Mouse (Mus musculus) Patski (cell line): ENCODE measurements around the gene Gipc2. TPM values are rescaled to one million over a fixed set of nuclear protein-coding genes. Genes with fewer than 3 reads are reported as not detected.

ENCODE experiments used
- ATAC-seq: fragments of 100-300 bp; one replicate; pipeline ENCODE4 v1.8.0; 2021
- CTCF ChIA-PET: fragments of 350-600 bp; sonication (Branson Sonifier 250); formaldehyde crosslinking; loops from one replicate; lab custom pipeline; 2022; ENCODE audit warnings: inconsistent platforms; lab: Charles Lee
- POLR2A ChIA-PET: fragments of 350-600 bp; sonication (Branson Sonifier 250); formaldehyde crosslinking; loops from one replicate; lab custom pipeline; 2022; ENCODE audit warnings: antibody characterized with exemption, inconsistent platforms; lab: Charles Lee
- DNase-seq: peaks from one replicate; pipeline ENCODE4 v3.0.0-alpha.2; 2011; ENCODE audit warnings: low read depth, low spot score
- H3K27me3 ChIP-seq: fragments of 371-371 bp; one replicate; pipeline ENCODE4 v1.5.1; 2021
- CTCF ChIP-seq: fragments of 100-300 bp; IDR thresholded peaks from one replicate; pipeline ENCODE4 v1.5.1; 2021
- in situ Hi-C: fragments of 300-500 bp; cut with MboI; formaldehyde crosslinking; loops from 3 replicates; pipeline ENCODE4 v1.11.1; 2018; ENCODE audit warnings: low pct_unique_long_range_greater_than_20kb, mixed read lengths
- polyA plus RNA-seq: library from polyadenylated mRNA; unstranded; gene quantifications from one replicate; pipeline ENCODE4 v1.2.3, GENCODE M21; 2021

The Gipc2 gene
- polyA plus RNA-seq, 1 experiment from 2014 or later: 0.21 TPM

DNA sequence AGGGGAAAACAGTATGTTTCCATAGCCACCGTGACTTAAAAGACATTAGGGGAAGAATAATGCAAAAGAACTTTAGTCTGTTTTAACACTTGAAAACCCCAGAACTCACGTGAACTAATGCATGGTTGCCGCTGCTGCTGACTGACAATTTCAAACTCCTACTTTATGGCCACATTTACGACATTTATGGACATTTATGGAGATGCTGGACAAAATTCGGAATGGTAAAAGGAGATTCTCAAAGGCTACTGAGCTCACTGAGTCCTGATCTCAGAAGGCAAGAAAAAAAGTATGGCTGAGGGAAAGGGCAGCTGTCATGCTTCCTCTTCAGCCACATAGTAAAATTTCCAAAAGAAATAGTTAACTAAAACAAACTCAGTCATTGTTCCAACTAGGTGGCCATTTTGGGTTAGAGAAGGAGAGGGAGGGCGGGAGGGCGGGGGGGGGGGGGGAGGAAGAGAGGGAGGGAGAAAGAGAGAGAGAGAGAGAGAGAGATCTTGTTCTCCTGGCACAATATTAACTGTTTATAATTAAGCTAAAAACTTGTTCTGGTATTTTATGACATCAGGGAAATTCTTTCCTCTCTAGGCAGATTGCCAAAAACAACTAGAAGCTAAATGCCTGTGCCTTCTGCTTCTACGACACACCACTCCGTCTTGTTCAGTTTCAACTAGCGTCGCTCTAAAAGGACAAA lies 26.4 kb upstream of the Gipc2 start:
- ChIA-PET POLR2A (interaction anchor here (0.8 to 1.8 kb wide), 7 partner anchors 19 to 84 kb away, joined by 3 to 14 read pairs (median 4); no protein-coding TSS in a partner anchor), CTCF (interaction anchor here (0.6 to 6.5 kb wide), 16 partner anchors 9 to 87 kb away, joined by 3 to 53 read pairs (median 4); no protein-coding TSS in a partner anchor)
- TF ChIP-seq CTCF: no peak
- DNase-seq (no peak), ATAC-seq (no peak)
- no peaks in the 10 kb centered on the region for H3K27me3 ChIP-seq
- in situ Hi-C loops: loop anchor here (5.0 kb wide), 2 partner anchors 45 to 80 kb away; no protein-coding TSS in a partner anchor

DNA sequence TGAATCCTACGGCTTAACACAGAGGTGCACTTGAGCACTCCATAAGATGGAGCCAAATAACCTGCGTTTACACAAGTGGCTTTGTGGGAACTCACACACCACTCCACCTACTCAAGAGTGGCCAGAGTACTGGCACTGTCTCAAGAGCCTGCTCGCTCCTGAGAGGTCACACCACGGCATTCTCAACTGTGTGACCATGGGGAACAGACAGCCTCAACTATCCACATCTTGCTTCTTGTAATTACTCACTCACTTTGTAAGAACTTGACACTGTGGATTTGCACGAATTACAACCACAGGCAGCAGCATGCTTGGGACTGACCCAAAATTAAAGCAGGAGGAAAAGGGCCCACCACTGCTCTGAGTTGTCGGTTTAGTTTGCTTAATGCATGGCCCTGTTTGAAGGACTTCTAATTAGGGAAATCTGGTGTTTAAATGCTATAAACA lies 25.8 kb upstream of the Gipc2 start:
- no peaks in the 10 kb centered on the region for H3K27me3 ChIP-seq
- in situ Hi-C loops: loop anchor here (5.0 kb wide), 2 partner anchors 45 to 80 kb away; no protein-coding TSS in a partner anchor
- DNase-seq: no peak
- ChIA-PET POLR2A (interaction anchor here (0.8 to 1.8 kb wide), 4 partner anchors 20 to 80 kb away, joined by 3 to 14 read pairs (median 6); no protein-coding TSS in a partner anchor), CTCF (interaction anchor here (0.6 to 6.5 kb wide), 6 partner anchors 8 to 80 kb away, joined by 3 to 53 read pairs (median 4); no protein-coding TSS in a partner anchor)
- TF ChIP-seq CTCF: peak; percentile 34
- peak; percentile 40 for ATAC-seq

DNA sequence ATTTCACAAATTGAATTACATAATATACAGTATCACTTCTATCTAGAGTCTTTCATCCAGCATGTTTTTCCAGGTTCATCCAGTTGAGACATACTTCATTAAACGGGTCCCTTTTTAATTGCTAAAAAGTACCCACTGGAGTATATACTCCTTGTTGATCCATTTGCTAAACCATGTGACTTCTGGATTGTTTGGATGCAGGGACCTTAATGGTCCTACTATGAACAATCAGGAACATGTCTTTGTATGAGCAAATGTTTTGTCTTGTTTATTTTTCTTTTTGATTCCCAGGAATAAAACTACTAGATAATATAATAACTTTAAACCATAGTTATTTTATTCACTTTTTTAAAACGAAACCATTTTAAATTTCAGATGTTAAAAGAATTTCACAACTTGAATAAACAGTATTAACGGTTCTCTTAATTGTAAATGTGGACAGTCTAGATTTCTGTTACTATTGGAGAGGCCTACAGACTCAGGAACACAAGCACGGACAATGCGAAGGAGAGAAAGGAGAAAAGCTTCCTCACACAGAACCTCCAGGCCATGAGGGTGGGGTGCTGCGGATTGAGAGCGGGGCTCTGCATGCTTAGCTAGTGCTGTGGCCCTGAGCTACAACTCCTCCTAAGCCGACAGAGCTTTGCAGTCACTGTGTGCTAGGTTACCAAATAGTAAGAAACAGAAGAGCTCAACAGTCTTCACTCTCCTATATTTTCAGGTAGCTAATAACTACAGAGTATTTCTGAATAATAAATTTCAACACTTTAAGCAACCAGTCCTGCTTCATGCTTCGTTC lies 24.8 kb upstream of the Gipc2 start:
- TF ChIP-seq CTCF: no peak
- in situ Hi-C loops: loop anchor here (5.0 kb wide), 2 partner anchors 44 to 79 kb away; no protein-coding TSS in a partner anchor
- H3K27me3 ChIP-seq: no peaks in the 10 kb centered on the region
- POLR2A ChIA-PET: interaction anchor here (0.9 kb wide), 2 partner anchors 20 to 47 kb away, joined by 3 to 4 read pairs; no protein-coding TSS in a partner anchor
- DNase-seq (no peak), ATAC-seq (peak; percentile 2)
- CTCF ChIA-PET: interaction anchor here (0.6 to 6.5 kb wide), 5 partner anchors 34 to 79 kb away, joined by 3 to 53 read pairs (median 3); no protein-coding TSS in a partner anchor

DNA sequence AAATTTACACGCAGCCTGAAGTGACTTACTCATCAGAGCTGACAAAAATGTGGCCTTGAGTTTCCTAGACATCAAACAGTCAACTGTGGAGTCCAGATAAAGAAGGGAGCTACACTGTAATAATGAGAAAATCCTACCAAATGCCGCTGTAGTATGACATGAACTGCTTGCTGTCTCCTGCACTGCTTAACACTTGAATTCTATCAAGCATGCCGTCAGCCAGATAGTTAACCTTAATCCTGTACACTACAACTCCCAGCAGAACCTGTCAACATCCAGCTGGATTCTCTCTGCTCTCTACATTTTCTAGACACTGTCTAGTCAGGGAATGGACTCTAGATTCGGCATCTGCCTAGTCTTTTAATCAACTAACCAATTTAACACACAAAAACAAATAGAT lies 23.3 kb upstream of the Gipc2 start:
- ATAC-seq (peak; percentile 11), DNase-seq (no peak)
- TF ChIP-seq CTCF: no peak
- in situ Hi-C loops: no loop called here
- ChIA-PET CTCF (interaction anchor here (0.9 to 2.1 kb wide), 7 partner anchors 10 to 78 kb away, joined by 3 to 12 read pairs (median 4); no protein-coding TSS in a partner anchor), POLR2A (interaction anchor here (0.9 to 1.4 kb wide), 3 partner anchors 22 to 81 kb away, joined by 4 read pairs; no protein-coding TSS in a partner anchor)
- H3K27me3 ChIP-seq: no peaks in the 10 kb centered on the region

DNA sequence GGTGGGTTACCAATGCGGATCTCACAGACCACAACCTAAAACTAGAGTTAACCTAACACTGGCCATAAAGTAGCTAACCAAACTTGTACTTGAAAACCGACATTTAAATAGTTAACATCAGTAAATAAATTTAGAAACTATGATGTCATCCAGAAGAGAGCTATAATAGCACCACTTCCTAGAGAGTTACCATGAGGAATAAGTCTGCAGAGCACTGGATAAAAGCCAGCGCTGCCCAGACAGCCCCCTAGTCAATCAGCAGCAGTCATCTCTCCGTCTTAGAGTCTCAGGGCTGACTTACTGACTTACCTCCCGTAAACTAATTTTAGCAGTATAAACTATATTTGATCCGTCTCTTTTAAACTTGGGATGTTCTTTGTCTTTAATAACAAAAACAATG lies 20.1 kb upstream of the Gipc2 start:
- H3K27me3 ChIP-seq: no peaks in the 10 kb centered on the region
- CTCF ChIA-PET: interaction anchor here (1.6 to 2.0 kb wide), 2 partner anchors 34 to 44 kb away, joined by 3 to 5 read pairs; no protein-coding TSS in a partner anchor
- POLR2A ChIA-PET: interaction anchor here (1.5 kb wide), 1 partner anchor 13 kb away, joined by 3 read pairs; no protein-coding TSS in a partner anchor
- TF ChIP-seq CTCF: no peak
- DNase-seq (no peak), ATAC-seq (no peak)
- in situ Hi-C loops: no loop called here

DNA sequence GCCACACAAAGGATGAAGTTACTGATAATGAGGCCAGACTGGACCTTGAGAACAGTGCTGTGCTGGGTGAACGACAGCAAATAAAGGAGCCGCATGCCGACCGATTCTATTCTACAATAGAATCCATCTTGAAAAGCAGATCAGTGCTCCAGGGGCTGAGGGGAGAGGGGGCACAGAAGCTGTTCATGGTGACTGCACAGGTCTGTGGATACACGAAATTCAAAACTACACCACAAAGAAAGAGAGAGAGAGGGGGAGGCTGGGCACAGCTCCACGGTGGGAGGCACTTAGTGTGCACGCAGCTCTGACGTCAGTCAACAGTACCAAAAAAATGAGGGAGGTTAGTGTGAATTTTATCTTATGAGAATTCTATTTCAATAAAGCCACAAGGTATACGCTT lies 17.5 kb upstream of the Gipc2 start:
- no peaks in the 10 kb centered on the region for H3K27me3 ChIP-seq
- TF ChIP-seq CTCF: no peak
- DNase-seq (no peak), ATAC-seq (no peak)
- POLR2A ChIA-PET: interaction anchor here (0.8 to 2.8 kb wide), 2 partner anchors 22 to 32 kb away, joined by 3 to 7 read pairs; no protein-coding TSS in a partner anchor
- in situ Hi-C loops: no loop called here
- CTCF ChIA-PET: interaction anchor here (1.0 to 2.4 kb wide), 4 partner anchors 9 to 73 kb away, joined by 3 to 5 read pairs (median 5); no protein-coding TSS in a partner anchor

DNA sequence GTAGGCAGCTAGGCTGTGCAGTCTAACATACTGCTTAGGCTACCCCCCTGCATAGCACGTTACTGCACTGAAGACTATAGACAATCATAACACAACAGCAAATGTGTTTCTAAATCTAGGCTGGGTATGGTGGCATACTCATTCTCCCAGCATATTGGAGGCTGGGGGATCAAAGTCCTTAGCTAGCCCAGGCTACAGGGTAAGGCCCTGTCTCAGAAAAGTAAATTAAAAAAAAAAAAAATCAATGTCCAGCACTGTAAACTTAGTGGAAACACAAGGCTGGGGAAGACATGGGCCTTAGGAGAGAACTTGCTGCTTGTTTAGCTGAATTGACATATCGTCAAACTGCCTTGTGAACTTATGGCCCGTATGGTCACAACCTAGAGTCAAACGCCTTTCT lies 14.6 kb upstream of the Gipc2 start:
- H3K27me3 ChIP-seq: no peaks in the 10 kb centered on the region
- TF ChIP-seq CTCF: no peak
- in situ Hi-C loops: no loop called here
- ATAC-seq (no peak), DNase-seq (no peak)
- ChIA-PET CTCF (interaction anchor here (0.9 to 3.7 kb wide), 3 partner anchors 9 to 21 kb away, joined by 4 to 21 read pairs (median 4); no protein-coding TSS in a partner anchor), POLR2A (no interaction called here)

DNA sequence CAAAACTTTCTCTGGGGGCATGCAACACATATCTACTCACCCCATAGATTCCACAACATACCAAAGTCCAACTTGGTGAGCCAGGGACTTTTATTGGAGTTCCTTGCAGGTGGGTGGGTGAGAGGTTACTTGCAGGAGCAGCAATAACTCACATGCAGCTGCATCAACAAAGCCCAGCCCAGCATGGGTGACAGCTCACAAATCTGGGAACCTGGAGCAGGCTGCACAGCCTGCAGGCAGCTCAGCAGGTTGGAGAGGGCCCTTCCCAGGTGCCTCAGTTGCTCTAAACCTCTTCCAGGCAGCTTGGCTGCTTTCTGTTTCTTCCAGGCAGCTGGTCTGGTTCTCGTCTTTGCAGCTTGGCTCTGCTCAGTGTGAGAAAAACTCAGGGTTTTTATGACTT lies 13.3 kb upstream of the Gipc2 start:
- in situ Hi-C loops: no loop called here
- TF ChIP-seq CTCF: no peak
- no peak for DNase-seq
- CTCF ChIA-PET: interaction anchor here (0.8 to 3.7 kb wide), 6 partner anchors 10 to 68 kb away, joined by 3 to 21 read pairs (median 4); no protein-coding TSS in a partner anchor
- no peak for ATAC-seq
- no peaks in the 10 kb centered on the region for H3K27me3 ChIP-seq
- POLR2A ChIA-PET: no interaction called here

DNA sequence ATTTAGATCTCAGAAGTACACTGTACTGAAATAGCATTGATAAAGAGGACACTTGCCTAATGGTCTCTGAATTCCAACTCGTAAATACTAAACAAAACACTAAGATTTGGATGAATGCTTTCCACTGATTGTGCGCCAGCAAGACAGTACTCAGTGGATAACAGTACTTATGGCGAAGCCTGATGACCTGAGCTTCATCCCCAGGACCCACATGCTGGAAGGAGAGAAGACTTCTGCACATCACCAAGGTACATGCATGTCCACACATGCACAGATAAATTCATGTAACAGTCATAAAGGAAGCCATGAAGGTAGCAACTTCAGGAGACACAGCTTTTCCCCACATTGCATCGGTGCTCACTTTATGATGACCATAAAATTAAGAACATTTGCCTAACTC lies 12.8 kb upstream of the Gipc2 start:
- DNase-seq: no peak
- POLR2A ChIA-PET: interaction anchor here (0.6 to 1.2 kb wide), 3 partner anchors 16 to 35 kb away, joined by 3 to 6 read pairs (median 4); no protein-coding TSS in a partner anchor
- in situ Hi-C loops: no loop called here
- no peak for TF ChIP-seq CTCF
- no peak for ATAC-seq
- no peaks in the 10 kb centered on the region for H3K27me3 ChIP-seq
- CTCF ChIA-PET: interaction anchor here (0.8 to 3.7 kb wide), 5 partner anchors 9 to 59 kb away, joined by 3 to 21 read pairs (median 3); no protein-coding TSS in a partner anchor
